Comparison of ENCODE assay signal across 8 mouse cellular contexts in genomic region chr19:4397798-4398629, GRCm38 (mm10). TPM values are rescaled to one million over a fixed set of nuclear protein-coding genes. Genes with fewer than 3 reads are reported as not detected.
DNase-seq lines count a peak whose midpoint lies in the region; ATAC-seq lines count a peak whose summit lies in the region.

TSS of gene Kdm2a (minus strand) at chr19:4398285.

- intact Hi-C loops in left cerebral cortex, postnatal 14 days (cut with DNase I): no loop called here

- no peak for ATAC-seq in activated CD4-positive, CD25-positive, alpha-beta regulatory T cell, adult 4 months
- peak; percentile 33 for ATAC-seq in inflammation-experienced regulatory T-cells, adult 6 months
- 0 out of 2 replicates have a peak, but pooled peaks have one; percentile 3 for ATAC-seq in megakaryocyte progenitor cell, adult 5-6 weeks (replicated peaks; ENCODE audit: poor library complexity)

- peak; percentile 67 for DNase-seq in embryo, embryonic 11 days
- DNase-seq in gastrocnemius, postnatal 25 days: peak; percentile 59
- peak; percentile 33 to 39 for DNase-seq in left cerebral cortex, postnatal 14 days (ENCODE audit: low spot score in 2 of 2)
- DNase-seq in right cerebral cortex, postnatal 36 days (ENCODE audit: low spot score in 2 of 2): peak; percentile 11 to 23
- peak; percentile 52 to 59 for DNase-seq in urinary bladder, postnatal 4 days (ENCODE audit: low spot score in 2 of 2)

RNA-seq across cellular contexts. Expression of gene Kdm2a, which starts in this region (rescaled TPM):
- polyA plus RNA-seq in activated CD4-positive, CD25-positive, alpha-beta regulatory T cell, adult 4 months (2017; shearing (Covaris generic)): 10 to 100 TPM; 54.9 to 68.6 TPM
- total RNA-seq in gastrocnemius, postnatal 25 days (2021): 10 to 100 TPM; 26.5 to 28.3 TPM
- 10 to 100 TPM; 67.5 to 97.8 (median 86.3) TPM for polyA plus RNA-seq in inflammation-experienced regulatory T-cells, adult 6 months (2017; shearing (Covaris generic))
- 10 to 100 TPM; 62.1 to 74.9 TPM for total RNA-seq in left cerebral cortex, postnatal 14 days (2021)
- 59.0 and 64.3 TPM in 2 replicates for total RNA-seq in megakaryocyte progenitor cell, adult 5-6 weeks (2015)
- total RNA-seq in megakaryocyte progenitor cell, adult 5-6 weeks (2017): 58.3 and 60.2 TPM in 2 replicates

Comparison
In these comparisons a context has a peak if more than half of its experiments do, and no peak if none do; other contexts are left out.
1. DNase-seq: peak in every context shown above with its lines; median percentile 67 in embryo, embryonic 11 days; 59 in gastrocnemius, postnatal 25 days; 56 in urinary bladder, postnatal 4 days; 36 in left cerebral cortex, postnatal 14 days; 17 in right cerebral cortex, postnatal 36 days.